Mouse (Mus musculus) kidney, adult 11 months (tissue): Measurements from ENCODE around the gene Gli1.
"Not testable (repeated sequence)": the region's sequence is repeated elsewhere in the genome, so short reads cannot be mapped to it uniquely, and the experiment has no call there.

Experiments used
- DNase-seq: peaks from one replicate; pipeline ENCODE4 v3.0.0; 2022

The Gli1 gene

GRCm38 (mm10) chr10:127321621-127322020, 20.2 kb downstream of the Gli1 start, which contains the start of gene Arhgap9:
Gene Arhgap9, plus strand, starts transcription at chr10:127321964.
- no peak for DNase-seq

GRCm38 (mm10) chr10:127319969-127320368, 21.8 kb downstream of the Gli1 start:
- DNase-seq = no peak

- DNase-seq = no peak
These were observed 23.8 kb downstream of the Gli1 start for GRCm38 (mm10) chr10:127318009-127318408.

GRCm38 (mm10) chr10:127317277-127317676, 24.5 kb downstream of the Gli1 start:
- DNase-seq = no peak

GRCm38 (mm10) chr10:127314950-127315349, 26.8 kb downstream of the Gli1 start:
- DNase-seq = not testable (repeated sequence)

- not testable (repeated sequence) for DNase-seq
These were observed 28.3 kb downstream of the Gli1 start for GRCm38 (mm10) chr10:127313516-127313915.

- no peak for DNase-seq
These were observed 28.9 kb downstream of the Gli1 start for GRCm38 (mm10) chr10:127312858-127313257.

GRCm38 (mm10) chr10:127312356-127312676, 29.5 kb downstream of the Gli1 start:
- peak; percentile 82 for DNase-seq

GRCm38 (mm10) chr10:127311476-127312355, 30.1 kb downstream of the Gli1 start, which contains the start of gene Mars:
Gene Mars, minus strand, starts transcription at chr10:127311786.
- DNase-seq = peak; percentile 96

GRCm38 (mm10) chr10:127310523-127311475, 31.0 kb downstream of the Gli1 start:
- no peak for DNase-seq

- not testable (repeated sequence) for DNase-seq
These were observed 32.6 kb downstream of the Gli1 start for GRCm38 (mm10) chr10:127309167-127309566.

- DNase-seq = no peak
These were observed 38.6 kb downstream of the Gli1 start for GRCm38 (mm10) chr10:127303136-127303535.

GRCm38 (mm10) chr10:127300361-127300760, 41.4 kb downstream of the Gli1 start:
- no peak for DNase-seq

GRCm38 (mm10) chr10:127297015-127297871, 44.5 kb downstream of the Gli1 start:
- no peak for DNase-seq

- DNase-seq = no peak
These were observed 45.6 kb downstream of the Gli1 start for GRCm38 (mm10) chr10:127295986-127296794.

GRCm38 (mm10) chr10:127294895-127295510, 46.8 kb downstream of the Gli1 start:
- DNase-seq = peak; percentile 25

GRCm38 (mm10) chr10:127293590-127294113, 48.1 kb downstream of the Gli1 start:
- no peak for DNase-seq

GRCm38 (mm10) chr10:127292987-127293538, 48.7 kb downstream of the Gli1 start:
- peak; percentile 40 for DNase-seq

GRCm38 (mm10) chr10:127291881-127292638, 49.7 kb downstream of the Gli1 start:
- no peak for DNase-seq
